Mouse (Mus musculus) cerebellum, adult 9-11 months (tissue): ENCODE measurements around the gene Hsf4.

Experiments used
- DNase-seq: peaks from one replicate; pipeline ENCODE4 v3.0.0; 2022

Gene Hsf4

DNA sequence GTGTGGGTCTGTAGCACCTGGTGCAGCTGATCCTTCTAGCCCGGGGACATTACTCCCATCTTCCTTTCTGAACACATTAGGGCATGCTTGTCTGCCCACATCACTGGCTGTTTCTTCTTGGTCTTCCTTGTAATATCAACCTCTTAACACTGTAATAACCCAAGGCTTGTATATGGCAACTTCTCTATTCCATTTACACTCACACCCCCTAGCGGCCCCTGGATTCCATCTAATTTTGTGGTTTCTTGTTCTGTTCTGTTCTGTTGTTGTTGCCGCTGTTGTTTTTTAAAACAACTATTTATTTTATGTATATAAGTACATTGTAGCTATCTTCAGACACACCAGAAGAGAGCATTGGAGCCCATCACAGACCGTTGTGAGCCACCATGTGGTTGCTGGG, 17.3 kb downstream of the Hsf4 start:
- no peak for DNase-seq

DNA sequence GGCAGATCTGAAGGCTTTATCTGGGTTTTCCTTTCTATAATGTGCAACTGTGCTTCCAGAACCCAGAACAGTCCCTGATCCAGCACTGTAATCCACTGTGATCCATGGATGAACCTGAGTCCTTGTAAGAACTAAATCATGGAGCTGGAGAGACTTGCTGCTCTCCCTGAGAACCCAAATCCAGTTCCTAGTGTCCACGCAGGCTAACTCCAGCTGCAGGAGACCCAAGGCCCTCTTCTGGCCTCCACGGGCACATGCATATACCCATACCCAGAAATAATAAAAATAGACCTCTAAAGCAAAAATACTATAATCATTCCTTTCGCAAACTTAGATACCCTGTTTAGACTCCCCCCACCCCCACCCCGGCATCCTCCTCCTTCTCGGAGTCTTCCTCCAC, 18.6 kb downstream of the Hsf4 start:
- peak; percentile 45 for DNase-seq

DNA sequence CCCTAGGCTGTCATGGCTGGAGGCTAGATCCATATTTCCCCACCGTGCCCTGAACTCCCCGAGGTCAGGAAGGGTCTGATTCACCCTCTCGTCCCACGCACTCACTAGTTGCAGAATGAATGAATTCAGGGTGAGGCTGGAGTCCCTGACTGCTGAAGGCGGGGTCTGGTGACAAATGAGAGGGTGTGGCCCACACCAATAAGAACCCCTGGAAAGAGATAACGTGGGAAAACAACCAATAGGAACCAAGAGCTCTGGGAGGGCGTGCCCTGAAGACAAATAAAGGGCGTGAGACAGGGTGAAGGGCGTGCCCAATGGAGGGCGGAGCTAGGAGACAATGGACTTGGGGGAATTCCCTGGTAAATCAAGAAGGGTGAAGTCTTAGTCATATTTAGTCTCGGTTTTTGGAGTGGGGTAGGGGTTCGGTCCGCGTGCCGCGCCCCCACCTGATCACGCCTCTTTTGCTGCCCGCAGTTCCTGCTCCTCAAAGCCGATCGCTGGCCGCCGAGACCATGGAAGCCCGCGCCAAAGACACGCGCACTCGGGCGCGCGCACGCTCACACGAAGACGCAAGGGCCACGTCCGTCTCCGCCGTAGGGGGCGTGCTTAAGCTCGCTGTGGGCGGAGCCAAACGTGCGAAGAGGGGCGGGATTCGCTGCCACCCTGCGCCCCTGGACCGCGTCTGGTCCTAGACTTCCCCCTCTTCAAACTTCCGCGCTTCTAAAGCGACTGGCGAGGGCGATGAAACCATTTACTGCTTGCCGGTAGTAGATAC, 19.5 kb downstream of the Hsf4 start:
- DNase-seq: peak; percentile 97

DNA sequence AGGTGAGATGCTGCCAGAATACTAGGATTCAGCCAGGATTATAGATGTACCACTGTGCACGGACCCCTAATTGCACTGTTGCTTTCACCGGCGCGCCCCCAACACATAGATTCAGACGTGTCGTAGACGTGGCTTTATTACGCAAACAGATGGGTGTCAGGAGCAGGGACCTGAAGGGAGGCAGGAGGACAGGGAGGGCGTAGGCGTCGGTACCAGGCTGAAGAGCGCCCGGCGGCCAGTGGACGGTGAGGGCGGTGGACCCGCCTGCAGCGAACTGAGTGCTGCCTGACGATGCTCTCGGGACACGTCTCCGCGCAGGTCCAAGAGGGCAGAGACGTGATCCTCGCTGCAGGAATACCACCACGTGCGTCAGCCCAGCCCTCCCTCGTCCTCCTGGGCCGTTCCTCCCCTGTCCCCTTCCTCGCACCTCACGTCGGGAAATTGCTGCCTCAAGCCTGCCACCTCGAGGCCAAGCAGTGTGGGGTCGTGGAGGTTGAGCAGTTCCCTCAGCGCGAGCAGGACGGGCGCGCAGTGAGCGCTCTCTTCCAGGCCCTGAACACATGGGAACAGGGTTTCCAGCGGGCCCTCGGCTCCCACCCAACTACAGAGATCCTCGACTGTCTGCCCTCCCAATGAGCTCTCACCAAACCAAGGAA, 20.3 kb downstream of the Hsf4 start, which contains the start of gene 4931428F04Rik:
Gene 4931428F04Rik (minus strand): TSS at position 60 of the 656 bp plus-strand sequence.
- DNase-seq: peak; percentile 87

DNA sequence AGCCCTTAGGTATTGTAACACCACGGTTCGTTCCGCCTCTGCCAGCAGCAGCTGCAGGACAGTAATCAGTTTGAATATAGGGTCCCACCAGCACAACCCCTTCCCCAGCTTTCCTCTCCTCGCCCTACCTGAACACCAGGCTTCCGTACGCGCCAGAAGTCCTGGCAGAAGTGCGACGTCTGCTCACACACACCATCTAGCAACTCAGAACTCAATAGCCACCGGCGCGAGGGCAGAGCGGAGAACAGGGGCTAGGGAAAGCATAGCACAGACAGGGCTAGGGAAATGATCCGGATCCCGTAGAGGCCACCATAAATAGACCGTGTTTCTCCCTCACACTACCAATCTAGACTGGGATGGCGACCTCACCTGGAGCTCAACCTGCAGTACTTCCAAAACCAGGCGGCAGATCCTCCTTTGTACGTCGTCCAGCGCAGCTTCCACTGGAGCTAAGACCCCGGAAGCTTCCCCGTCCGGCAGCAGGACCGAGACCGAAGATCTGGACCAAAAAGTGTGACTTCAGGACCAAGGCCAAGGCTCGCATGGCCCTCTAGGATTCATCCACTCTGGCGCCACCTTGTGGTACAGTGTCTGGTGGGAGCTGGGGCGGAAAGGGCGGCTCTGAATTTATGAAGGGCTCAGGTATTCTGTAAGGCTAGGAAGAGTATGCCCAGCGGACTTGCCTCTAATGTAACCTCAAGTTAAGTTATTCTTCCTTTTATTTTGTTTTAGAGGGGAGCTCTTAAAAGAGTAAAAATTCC, 21.1 kb downstream of the Hsf4 start:
- DNase-seq: peak; percentile 88

DNA sequence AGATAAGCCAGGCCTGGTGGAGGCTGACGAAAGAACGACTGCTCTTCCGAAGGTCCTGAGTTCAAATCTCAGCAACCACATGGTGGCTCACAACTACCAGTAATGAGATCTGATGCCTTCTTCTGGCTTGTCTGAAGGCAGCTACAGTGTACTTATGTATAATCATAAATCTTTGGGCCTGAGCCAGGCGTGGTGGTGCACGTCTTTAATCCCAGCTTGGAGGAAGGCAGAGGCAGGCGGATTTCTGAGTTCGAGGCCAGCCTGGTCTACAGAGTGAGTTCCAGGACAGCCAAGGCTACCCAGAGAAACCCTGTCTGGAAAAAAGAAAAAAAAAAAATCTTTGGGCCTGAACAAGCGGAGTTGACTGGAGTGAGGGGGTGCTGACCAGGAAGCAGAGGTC, 21.8 kb downstream of the Hsf4 start:
- DNase-seq: peak; percentile 68

DNA sequence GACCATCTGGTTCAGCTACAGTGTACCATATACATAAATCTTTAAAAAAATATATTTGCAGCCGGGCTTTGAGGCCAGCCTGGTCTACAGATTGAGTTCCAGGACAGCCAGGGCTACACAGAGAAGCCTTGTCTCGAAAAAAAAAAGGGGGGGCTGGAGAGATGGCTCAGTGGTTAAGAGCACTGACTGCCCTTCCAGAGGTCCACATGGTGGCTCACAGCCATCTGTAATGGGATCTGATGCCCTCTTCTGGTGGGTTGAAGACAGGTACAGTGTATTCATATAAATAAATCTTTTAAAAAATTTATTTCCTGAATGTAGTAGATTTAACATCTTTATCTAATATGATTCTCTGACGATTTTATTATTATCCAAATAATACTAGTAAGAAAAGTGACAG, 22.2 kb downstream of the Hsf4 start:
- peak; percentile 55 for DNase-seq

DNA sequence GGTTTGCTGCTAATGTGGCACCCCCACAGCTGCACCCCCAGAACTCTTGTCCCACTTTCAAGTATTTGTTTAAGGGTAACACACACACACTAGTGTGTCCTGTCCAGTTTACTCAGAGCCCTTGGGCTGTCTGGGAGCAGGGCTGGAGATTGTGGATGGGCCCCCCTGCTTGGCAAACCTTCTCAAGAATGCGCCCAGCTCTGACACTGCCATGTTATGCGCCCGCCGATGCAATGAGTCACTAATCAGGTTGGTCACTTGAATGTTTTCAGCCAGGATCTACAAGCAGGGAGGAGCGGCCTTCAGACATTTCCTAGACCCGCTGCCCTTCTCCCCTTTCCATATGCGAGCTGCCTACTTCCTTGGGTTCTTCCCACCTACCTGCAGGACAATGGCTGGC, 22.9 kb downstream of the Hsf4 start:
- peak; percentile 65 for DNase-seq

DNA sequence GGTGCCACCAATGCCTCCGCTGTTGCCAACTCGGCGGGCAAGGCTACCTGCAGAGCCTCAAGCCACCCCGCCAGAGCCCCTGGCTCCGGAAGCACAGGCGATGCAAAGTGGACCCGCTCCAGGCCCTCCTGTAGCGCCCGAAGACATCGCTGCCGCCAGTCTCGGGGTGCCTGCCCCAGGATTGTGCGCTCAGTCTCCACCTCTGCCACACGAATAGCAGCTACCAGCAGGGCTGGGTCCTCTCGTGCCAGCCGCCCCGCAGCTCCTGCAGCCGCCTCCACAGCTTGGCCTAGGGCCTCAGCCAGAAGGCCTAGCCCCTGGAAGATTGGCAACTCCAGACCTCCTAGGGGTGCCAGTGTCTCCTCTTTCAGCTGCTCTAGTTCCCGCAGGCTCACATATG, 23.8 kb downstream of the Hsf4 start:
- DNase-seq: peak; percentile 91

DNA sequence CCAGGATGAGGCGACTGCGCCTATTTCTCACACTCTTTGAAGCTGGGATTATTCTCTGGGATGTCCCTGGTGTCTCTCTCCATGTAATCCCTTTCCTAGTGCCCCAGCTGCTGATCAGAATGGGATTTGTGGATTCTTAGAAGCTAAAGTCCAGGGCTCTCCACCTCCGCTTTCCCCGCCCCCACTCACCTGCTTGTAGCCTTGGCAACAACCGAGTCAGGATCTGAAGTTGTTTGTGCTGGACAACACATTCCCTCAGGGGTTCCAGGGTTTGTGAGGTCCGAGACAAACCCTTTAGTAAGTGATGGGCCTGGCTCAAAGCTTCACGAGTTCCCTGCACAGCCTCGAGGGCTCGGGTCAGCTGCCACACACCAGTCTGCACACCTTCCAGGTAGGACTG, 25.2 kb downstream of the Hsf4 start:
- no peak for DNase-seq

DNA sequence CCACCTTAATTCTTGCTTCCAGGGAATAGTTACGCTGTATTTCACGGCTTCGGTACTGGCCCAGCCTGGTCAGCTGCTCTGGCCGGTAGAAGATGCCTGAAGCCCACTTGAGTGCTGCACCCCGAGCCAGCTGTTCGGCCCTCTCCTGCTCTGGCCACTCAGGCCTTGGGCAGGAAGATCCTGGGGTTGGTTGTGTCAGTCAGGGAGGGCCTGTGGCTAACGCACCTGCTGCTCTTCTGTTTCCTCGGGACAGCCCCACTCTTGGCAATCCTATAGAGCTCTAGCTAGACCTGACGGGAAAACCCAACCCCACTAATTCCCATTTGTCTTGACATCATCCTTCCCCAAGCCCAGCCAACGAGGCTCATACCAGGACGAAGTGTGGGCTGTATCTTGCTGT, 25.7 kb downstream of the Hsf4 start:
- DNase-seq: peak; percentile 60

DNA sequence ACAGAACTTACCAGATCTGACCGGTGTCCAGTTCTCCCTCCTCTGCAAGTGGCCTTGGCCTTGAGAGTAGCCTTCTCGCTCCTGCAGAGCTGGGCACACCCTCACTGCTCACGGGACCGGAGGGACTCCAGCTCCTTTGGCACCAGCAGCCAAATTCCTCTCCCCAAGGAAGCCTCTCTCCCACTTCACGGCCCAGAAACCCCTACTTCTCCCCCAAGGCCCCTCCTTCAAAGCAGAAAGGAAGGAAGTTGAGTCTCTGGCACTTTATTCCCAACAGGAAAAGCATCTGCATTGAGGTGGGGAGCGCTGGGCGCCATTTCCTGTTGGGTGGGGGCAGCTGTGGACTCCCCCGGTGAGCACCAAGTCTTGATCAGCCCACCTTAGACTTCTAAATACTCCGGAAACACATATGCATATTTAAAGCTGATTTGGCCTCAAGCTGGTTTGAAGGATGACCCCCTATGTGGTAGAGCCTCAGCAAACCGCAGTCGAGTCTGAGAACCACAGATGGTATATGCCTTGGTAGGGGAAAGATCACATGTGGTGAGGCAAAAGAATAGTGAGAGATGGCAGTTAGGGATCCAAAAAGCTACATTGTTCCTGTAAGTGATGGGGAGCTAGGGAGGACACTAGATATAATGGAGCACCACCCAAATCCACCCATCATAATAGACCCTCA, 26.4 kb downstream of the Hsf4 start, which contains the start of gene Exoc3l:
Gene Exoc3l (minus strand): TSS at position 207 of the 679 bp plus-strand sequence.
- DNase-seq: peak; percentile 54

DNA sequence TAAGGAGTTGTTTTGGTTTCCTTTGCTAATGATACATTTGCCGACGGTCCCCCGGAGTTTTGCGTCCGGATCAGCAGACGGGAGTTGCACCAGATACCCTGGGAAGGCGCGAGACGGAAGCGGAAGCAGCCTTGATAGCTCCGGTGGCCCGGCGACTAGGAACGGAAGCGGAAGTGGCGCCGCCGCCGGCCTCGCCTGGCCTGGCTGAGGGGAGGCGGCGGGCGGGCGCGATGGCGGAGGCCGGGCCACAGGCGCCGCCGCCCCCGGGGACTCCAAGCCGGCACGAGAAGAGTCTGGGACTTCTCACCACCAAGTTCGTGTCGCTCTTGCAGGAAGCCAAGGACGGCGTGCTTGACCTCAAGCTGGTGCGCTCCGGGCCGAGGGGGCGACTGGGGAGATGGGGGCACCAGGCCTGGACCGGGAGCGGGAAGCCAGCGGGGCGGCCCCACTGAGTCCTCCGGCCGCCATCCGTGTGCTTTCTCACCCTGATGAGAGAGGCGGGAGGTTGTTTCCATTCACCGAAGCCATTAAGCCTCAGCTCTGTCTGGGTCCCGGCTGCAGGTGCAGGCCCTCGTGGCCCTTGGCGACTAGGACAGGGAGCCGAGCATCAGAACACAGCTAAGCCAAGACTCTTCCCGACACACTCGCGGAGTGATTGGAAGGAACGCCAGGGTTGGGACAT, 28.1 kb downstream of the Hsf4 start, which contains the start of gene E2f4:
Gene E2f4 (plus strand): TSS at position 153 of the 682 bp plus-strand sequence.
- DNase-seq: peak; percentile 92

DNA sequence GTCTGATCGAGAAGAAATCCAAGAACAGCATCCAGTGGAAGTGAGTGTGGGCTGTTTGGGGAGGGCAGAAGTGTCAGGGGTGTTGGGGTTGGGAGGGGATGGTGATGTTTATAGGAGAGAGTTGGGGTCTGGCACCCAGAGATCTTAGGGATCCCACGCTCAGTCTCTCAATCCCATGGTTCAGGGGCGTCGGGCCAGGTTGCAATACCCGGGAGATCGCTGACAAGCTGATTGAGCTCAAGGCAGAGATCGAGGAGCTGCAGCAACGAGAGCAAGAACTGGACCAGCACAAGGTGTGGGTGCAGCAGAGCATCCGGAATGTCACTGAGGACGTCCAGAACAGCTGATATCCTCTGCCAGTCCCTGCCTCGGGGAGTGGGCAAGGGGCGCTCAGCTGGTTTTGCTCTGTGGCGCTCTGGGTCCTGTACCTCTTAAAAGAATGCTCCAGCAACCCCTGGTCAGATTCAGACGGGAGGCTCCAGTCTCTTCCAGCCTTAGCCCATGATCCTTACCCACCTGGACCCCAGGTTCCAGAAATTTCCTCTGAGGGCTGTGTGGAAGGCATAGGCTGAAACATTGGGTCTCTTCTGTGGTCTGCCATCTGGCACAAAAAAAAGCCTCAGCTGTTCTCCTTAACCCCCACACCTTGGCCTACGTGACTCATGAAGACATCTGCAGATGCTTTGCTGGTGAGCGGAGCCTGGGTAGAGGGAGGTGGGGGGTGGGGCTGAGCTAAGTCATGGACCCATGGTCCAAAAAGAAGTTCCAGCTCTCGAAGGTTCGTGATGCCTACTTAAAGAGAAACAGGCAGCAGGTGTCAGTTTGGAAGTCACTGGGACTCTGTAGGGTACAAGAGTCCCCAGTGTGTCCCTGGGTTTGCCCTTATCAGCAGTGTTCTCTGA, 29.0 kb downstream of the Hsf4 start:
- peak; percentile 51 for DNase-seq

DNA sequence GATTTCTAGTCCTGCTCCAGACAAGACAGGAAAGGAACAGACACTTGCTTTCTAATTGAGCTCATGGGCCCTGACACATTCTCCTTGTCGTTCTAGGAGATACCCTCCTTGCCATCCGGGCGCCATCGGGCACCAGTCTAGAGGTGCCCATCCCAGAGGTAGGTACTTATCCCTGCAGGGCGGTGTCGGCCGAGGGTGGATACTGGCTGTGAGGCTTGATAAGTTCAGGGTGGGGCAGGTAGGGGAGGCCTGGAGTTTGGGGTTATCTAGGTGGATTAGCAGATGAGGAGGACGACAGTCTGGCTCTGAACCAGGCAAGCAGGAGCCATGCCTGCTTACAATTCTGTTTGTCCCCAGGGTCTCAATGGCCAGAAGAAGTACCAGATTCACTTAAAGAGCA, 30.4 kb downstream of the Hsf4 start:
- no peak for DNase-seq

DNA sequence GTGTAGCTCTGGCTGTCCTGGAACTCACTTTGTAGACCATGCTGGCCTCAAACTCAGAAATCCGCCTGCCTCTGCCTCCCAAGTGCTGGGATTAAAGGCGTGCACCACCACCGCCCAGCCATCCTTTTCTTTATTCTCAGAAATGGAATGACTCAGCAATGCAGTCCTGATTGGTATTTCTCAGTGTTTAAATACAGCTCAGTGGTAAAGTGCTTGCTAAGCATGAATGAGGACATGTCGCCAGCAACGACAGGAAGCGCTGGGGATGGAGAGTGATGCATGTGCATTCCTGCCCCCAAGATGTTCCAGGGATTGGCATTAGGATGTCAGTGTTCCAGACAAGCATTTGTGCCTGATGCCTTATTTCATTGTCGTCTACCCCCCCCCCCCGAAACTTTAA, 33.8 kb downstream of the Hsf4 start:
- no peak for DNase-seq

DNA sequence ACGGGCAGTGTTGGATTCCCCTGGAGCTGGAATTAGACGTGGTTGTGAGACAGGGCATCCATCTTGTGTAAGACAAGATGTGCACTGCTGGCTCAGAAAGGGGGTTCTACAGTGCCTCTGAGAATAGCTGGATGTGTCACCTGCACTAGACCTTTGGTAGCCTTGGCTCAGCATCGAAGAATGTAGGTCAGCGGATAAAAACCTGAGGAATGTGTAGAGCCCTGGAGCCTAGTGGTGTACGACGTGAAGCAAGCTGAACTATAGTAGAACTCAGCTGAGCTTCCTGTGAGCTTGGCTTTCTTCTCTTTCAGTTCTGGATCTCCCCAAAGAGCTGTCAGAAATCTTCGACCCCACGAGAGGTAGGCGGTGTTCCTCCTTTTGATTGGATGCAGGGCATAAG, 34.3 kb downstream of the Hsf4 start:
- DNase-seq: no peak

DNA sequence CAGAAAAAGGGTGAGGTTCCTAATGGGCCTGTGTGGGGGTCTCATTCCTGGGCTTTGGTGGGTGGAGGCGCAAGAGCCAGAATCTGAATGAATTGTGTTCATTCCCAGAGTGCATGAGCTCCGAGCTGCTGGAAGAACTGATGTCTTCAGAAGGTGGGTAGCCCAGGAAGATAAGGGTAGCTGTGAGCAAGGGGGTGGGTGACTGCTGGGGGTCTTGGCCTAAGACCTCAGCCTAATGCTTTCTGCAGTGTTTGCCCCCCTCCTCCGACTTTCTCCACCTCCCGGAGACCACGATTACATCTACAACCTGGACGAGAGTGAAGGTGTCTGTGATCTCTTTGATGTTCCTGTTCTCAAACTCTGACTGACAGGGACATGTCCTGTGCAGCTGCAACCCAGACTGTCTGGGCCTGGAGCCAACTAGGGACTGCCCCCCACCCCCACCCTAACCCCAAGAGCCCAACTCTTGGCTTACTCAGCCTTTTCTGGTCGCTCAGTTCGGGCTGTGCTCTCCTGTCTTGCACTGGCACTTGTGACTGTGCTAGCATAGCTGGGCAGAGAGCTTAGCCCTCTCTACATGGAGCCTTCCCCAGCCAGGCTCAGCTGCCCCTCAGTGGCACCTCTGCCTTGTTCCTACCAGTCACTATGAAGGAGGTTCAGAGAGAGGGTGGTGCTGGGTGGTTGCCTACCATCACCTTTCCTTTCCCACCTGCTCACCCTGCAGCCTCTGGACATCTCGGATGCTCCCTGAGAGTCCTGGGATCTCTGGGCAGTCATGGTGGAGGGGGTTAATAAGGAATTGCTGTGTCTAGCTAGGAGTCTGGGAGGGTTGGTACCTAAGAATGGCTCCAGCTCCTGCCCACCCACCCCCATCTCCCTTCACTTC, 35.0 kb downstream of the Hsf4 start:
- peak; percentile 44 for DNase-seq

DNA sequence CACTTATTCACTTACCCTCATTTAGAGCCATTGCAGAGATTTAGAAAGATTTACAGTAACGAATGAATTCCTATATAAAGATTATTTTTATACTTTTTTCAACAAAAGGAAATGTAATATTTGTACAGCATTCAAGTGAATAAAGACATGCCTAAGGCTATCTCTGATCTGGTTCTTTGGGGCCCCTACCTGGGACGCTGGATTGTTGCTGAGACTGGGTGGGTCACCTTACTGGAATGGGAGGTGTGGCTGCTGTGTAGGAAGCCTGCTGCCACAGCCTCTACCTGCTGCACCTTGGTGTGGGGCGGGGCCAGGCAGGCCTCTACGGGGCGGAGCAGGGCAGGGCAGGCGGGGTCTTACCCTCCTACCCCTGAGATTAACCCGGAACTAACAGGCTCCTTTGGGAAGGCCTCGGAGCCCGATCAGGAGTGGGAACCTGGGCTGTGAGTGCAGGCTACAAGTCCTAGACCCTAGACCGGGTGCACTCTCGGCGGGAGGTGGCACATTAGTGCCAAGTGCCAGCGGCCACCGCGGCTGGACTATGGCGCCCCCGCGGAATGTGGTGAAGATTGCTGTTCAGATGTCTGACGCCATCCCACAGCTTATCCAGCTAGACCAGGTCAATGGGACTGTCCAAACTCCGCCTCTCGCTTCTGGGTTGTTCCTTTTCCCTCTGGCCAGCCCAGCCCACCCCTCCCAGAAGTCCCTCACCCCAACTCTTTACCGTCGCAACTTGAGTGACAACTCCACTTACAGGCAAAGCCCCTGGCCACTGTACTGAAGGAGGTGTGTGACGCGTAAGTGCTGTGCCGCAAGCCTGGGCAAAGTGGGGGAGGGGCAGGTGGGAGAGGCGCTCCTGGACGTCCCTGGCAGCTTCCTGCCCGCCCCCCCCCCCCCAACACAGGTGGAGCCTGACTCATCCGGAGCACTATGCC, 35.9 kb downstream of the Hsf4 start, which contains the start of gene Elmo3:
Gene Elmo3 (plus strand): TSS at position 391 of the 935 bp plus-strand sequence.
- DNase-seq: peak; percentile 88
